Mouse (Mus musculus) intestine, embryonic 14.5 days (tissue): ENCODE measurements around the gene Cd200r1. TPM values are rescaled to one million over a fixed set of nuclear protein-coding genes. Genes with fewer than 3 reads are reported as not detected.
A peak's percentile ranks its signal among the peaks of the same experiment; 100 is the strongest.

ENCODE experiments used
- ATAC-seq: fragments of 200-750 bp; cut with Nextera tagmentation; replicated peaks from 2 replicates; pipeline ENCODE4 v1.8.0; 2017; ENCODE audit warnings: low read depth, moderate number of reproducible peaks, moderate TSS enrichment, moderate library complexity; ENCODE audit not compliant: low FRiP score, low TSS enrichment
- DNase-seq: peaks from one replicate; pipeline ENCODE4 v3.0.0-alpha.2; 2018; ENCODE audit warnings: low spot score
- H3K27ac ChIP-seq: fragments of 300-500 bp; sonication (generic); 2 replicates; pipeline ENCODE4 v1.5.1; 2014; ENCODE audit warnings: low read depth, mild to moderate bottlenecking, control low read depth
- H3K27me3 ChIP-seq: fragments of 300-500 bp; sonication (generic); replicated peaks from 2 replicates; pipeline ENCODE4 v1.6.1; 2014; ENCODE audit warnings: low read length, control low read depth; ENCODE audit not compliant: control insufficient read depth, insufficient read depth
- H3K36me3 ChIP-seq: fragments of 300-500 bp; sonication (generic); 2 replicates; pipeline ENCODE4 v1.6.1; 2014; ENCODE audit warnings: low read length, control low read depth; ENCODE audit not compliant: control insufficient read depth, insufficient read depth
- H3K4me1 ChIP-seq: fragments of 300-500 bp; sonication (generic); replicated peaks from 2 replicates; pipeline ENCODE4 v1.6.1; 2014; ENCODE audit warnings: low read length, control low read depth, mixed read lengths; ENCODE audit not compliant: control insufficient read depth, insufficient read depth
- H3K4me2 ChIP-seq: fragments of 300-500 bp; sonication (generic); 2 replicates; pipeline ENCODE4 v1.6.1; 2014; ENCODE audit warnings: low read length
- H3K4me3 ChIP-seq: fragments of 300-500 bp; sonication (generic); 2 replicates; pipeline ENCODE4 v1.5.1; 2014; ENCODE audit warnings: low read depth, low read length, control low read depth, mixed read lengths
- H3K9ac ChIP-seq: fragments of 300-500 bp; sonication (generic); 2 replicates; pipeline ENCODE4 v1.6.1; 2014; ENCODE audit warnings: mild to moderate bottlenecking, low read length
- H3K9me3 ChIP-seq: fragments of 300-500 bp; sonication (generic); 2 replicates; pipeline ENCODE4 v1.6.1; 2016; ENCODE audit warnings: low read length, control low read depth; ENCODE audit not compliant: control insufficient read depth
- WGBS: fragments of 180-500 bp; shearing (Covaris S2); extraction: QIAGEN DNeasy Blood & Tissue Kit; methylation state at CpG from one replicate; pipeline ENCODE4 v1.1.7; 2014; 5-methylcytosine and 5-hydroxymethylcytosine counted together
- polyA plus RNA-seq: library from polyadenylated mRNA; unstranded; fragments of >200 nt; fragmentation: Nextera tagmentation; extraction: Ambion mirVana; gene quantifications from 2 replicates; pipeline ENCODE4 v1.2.1, GENCODE M21; 2014

Cd200r1 gene
- polyA plus RNA-seq, 1 experiment from 2014 or later = 0.88 TPM

DNA sequence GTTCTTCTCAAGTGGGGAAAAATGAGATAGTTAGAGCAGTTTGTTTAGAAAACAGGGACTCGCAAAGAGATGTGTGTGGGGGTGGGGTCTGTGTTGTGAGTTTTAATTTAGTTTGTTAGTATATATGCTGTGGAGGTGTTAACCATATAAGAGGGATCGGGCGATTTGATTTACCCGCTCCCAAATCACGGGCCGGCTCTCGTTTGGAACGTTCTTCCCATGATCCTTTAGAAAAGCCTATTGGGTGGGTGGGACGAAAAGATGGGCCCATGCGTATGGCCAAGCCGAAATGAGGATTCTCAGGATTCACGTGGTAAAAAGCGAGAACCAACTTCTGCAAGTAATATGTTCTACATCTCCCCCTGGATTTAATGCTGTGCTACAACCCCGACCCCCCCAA is 40.7 kb upstream of the Cd200r1 start:
- H3K36me3 ChIP-seq = peaks cover 32% of the 10 kb centered on the region
- no peaks in the 10 kb centered on the region for H3K27me3 ChIP-seq
- H3K4me3 ChIP-seq = peak overlapping the region; percentile 91
- H3K9me3 ChIP-seq = no peaks in the 10 kb centered on the region
- peak overlapping the region; percentile 89 for H3K9ac ChIP-seq
- WGBS = under 1% methylated on average over 14 of the region's 14 CpGs
- DNase-seq (no peak), ATAC-seq (peak; percentile 28)
- peak overlapping the region; percentile 90 for H3K27ac ChIP-seq
- peaks cover 25% of the 10 kb centered on the region for H3K4me1 ChIP-seq
- peak overlapping the region; percentile 84 for H3K4me2 ChIP-seq

DNA sequence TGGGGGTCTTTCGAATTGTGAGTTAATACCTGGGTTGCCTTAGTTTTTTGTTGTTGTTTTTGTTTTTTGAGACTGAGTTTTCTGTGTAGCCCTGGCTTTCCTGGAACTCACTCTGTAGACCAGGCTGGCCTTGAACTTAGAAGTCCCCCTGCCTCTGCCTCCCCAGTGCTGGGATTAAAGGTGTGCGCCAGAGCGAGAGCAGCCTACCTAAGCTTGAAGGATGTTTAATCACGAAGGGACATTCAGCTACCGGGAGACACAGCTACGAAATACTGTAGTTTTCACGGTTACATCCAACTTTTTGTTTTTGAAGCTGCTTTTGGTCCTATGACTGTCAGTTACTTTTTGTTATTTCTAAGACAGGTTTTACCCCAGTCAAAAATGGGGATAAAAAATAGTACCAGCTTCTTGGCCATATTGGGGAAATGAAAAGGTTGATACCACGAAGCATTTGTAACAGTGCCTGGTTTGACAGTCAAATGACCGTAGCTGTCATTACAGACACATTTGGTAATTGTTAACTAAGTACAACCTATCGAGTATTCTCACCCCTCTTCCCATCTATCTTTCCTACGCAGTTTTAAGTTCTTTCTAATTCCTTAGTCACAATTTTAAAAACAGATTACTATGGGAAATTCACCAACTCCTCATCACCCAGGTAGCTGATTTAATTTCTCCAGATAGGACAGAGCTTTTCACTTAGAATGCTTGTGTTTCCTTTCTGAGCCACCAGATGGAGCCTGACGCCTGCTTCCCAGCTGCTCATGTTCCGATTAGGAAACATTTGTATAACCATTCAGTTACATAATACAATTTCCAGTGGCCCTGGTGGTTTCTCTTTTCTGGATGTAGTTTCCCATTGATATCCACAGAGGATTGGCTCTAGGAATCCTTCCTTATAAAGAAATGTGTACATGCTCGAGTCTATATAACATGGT is 40.0 kb upstream of the Cd200r1 start:
- no peak for ATAC-seq

GRCm38 (mm10) chr16:44727525-44727924 is 38.0 kb upstream of the Cd200r1 start:
- no peaks in the 10 kb centered on the region for H3K27me3 ChIP-seq
- H3K9me3 ChIP-seq = no peaks in the 10 kb centered on the region
- DNase-seq = no peak
- H3K9ac ChIP-seq = no peak overlapping the region
- no peak overlapping the region for H3K4me3 ChIP-seq
- 95% methylated on average over 3 of the region's 3 CpGs for WGBS
- H3K4me2 ChIP-seq = no peak overlapping the region
- H3K36me3 ChIP-seq = peaks cover 52% of the 10 kb centered on the region
- H3K27ac ChIP-seq = no peak overlapping the region
- peaks cover 19% of the 10 kb centered on the region for H3K4me1 ChIP-seq
- no peak for ATAC-seq

More for the DNA sequence above, 40.0 kb upstream of the Cd200r1 start:
- Histone ChIP-seq H3K27ac (peak overlapping the region; percentile 90; the same call in 1 of the 2 replicates), H3K36me3 (peaks cover 33% of the 10 kb centered on the region), H3K4me2 (peak overlapping the region; percentile 84), H3K27me3 (no peaks in the 10 kb centered on the region), H3K4me3 (peak overlapping the region; percentile 91), H3K9me3 (no peaks in the 10 kb centered on the region), H3K9ac (peak overlapping the region; percentile 89), H3K4me1 (peaks cover 25% of the 10 kb centered on the region)
- WGBS = 38% methylated on average over 14 of the region's 14 CpGs
- DNase-seq = no peak

- Histone ChIP-seq H3K36me3 (peaks cover 98% of the 10 kb centered on the region), H3K9ac (no peak overlapping the region), H3K27ac (no peak overlapping the region), H3K4me3 (no peak overlapping the region), H3K4me2 (no peak overlapping the region), H3K27me3 (no peaks in the 10 kb centered on the region), H3K9me3 (no peaks in the 10 kb centered on the region), H3K4me1 (no peaks in the 10 kb centered on the region)
- ATAC-seq = no peak
- no peak for DNase-seq
- WGBS = 85% methylated on average over 3 of the region's 3 CpGs
These were observed 31.5 kb upstream of the Cd200r1 start for GRCm38 (mm10) chr16:44734059-44734458.

GRCm38 (mm10) chr16:44735676-44736075 is 29.9 kb upstream of the Cd200r1 start:
- no peak overlapping the region for H3K4me2 ChIP-seq
- no peaks in the 10 kb centered on the region for H3K27me3 ChIP-seq
- DNase-seq (no peak), ATAC-seq (no peak)
- H3K9ac ChIP-seq = no peak overlapping the region
- 91% methylated on average over 5 of the region's 5 CpGs for WGBS
- no peak overlapping the region for H3K4me3 ChIP-seq
- peaks cover 96% of the 10 kb centered on the region for H3K36me3 ChIP-seq
- H3K27ac ChIP-seq = no peak overlapping the region
- no peaks in the 10 kb centered on the region for H3K9me3 ChIP-seq
- no peaks in the 10 kb centered on the region for H3K4me1 ChIP-seq

- DNase-seq = no peak
- H3K9ac ChIP-seq = no peak overlapping the region
- no peak overlapping the region for H3K4me2 ChIP-seq
- H3K27me3 ChIP-seq = no peaks in the 10 kb centered on the region
- 73% methylated on average over 4 of the region's 4 CpGs for WGBS
- no peak overlapping the region for H3K4me3 ChIP-seq
- peaks cover 96% of the 10 kb centered on the region for H3K36me3 ChIP-seq
- no peaks in the 10 kb centered on the region for H3K9me3 ChIP-seq
- ATAC-seq = no peak
- no peaks in the 10 kb centered on the region for H3K4me1 ChIP-seq
- no peak overlapping the region for H3K27ac ChIP-seq
These were observed 29.4 kb upstream of the Cd200r1 start for GRCm38 (mm10) chr16:44736118-44736517.

- Histone ChIP-seq H3K4me1 (peaks cover 13% of the 10 kb centered on the region; the same call in 1 of the 2 replicates), H3K4me3 (no peak overlapping the region), H3K36me3 (peaks cover 46% of the 10 kb centered on the region), H3K27ac (no peak overlapping the region), H3K4me2 (no peak overlapping the region), H3K9ac (no peak overlapping the region), H3K27me3 (no peaks in the 10 kb centered on the region), H3K9me3 (no peaks in the 10 kb centered on the region)
- DNase-seq (no peak), ATAC-seq (no peak)
- WGBS = 89% methylated on average over 1 of the region's 1 CpGs
These were observed 22.8 kb upstream of the Cd200r1 start for GRCm38 (mm10) chr16:44742753-44743152.

DNA sequence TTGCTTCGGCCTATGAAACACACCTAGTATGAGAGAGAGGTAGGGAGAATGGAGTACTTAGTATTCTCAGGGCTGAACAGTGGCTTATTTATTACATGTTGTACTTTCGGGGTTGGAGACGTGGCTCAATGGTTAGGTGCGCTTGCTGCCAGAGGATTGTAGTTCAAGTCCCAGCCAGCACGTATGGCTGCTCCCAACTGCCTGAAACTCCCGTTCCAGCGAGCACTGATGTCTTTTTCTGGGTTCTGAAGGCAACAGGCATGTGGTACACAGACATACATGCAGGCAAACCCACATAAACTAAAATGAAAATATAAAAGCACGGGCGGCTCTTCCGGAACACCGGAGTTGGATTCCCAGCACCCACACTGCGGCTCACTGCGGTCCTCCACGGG is 20.1 kb upstream of the Cd200r1 start:
- Histone ChIP-seq H3K27me3 (no peaks in the 10 kb centered on the region), H3K4me1 (peaks cover 13% of the 10 kb centered on the region; the same call in 1 of the 2 replicates), H3K36me3 (peaks cover 21% of the 10 kb centered on the region; the same call in 1 of the 2 replicates), H3K9me3 (no peaks in the 10 kb centered on the region), H3K9ac (peak overlapping the region; percentile 91), H3K27ac (peak overlapping the region; percentile 96), H3K4me3 (peak overlapping the region; percentile 90), H3K4me2 (peak overlapping the region; percentile 88)
- 8% methylated on average over 14 of the region's 14 CpGs for WGBS
- ATAC-seq (peak; percentile 9; the same call in 1 of the 2 replicates), DNase-seq (no peak)
